Mouse (Mus musculus): ENCODE data around the gene Cdc42se1. TPM values are rescaled to one million over a fixed set of nuclear protein-coding genes. Genes with fewer than 3 reads are reported as not detected.

Cdc42se1 gene
- polyA plus RNA-seq, 1 experiment: 41.6 TPM

- 68% methylated on average over 6 of the region's 6 CpGs for WGBS
- no peak overlapping the region for H3K27ac ChIP-seq (ENCODE audit: insufficient read depth, low read depth, low read length)
- no peaks in the 10 kb centered on the region for H3K27me3 ChIP-seq (ENCODE audit: control insufficient read depth, insufficient read depth, low read length)
- H3K4me3 ChIP-seq (ENCODE audit: low read depth, low read length): no peak overlapping the region
- no peaks in the 10 kb centered on the region for H3K4me1 ChIP-seq (ENCODE audit: control insufficient read depth, insufficient read depth, insufficient read length, low read length)
- TF ChIP-seq CTCF (IDR thresholded peaks at IDR 0.05; ENCODE audit: extremely low read depth, insufficient read length, insufficient replicate concordance, low read depth, low read length): no peak
- no peak for TF ChIP-seq POLR2A (IDR thresholded peaks at IDR 0.05; ENCODE audit: low read depth, low read length)
- H3K36me3 ChIP-seq (ENCODE audit: control insufficient read depth, insufficient read depth, low read length): peaks cover 64% of the 10 kb centered on the region
Measured at GRCm38 (mm10) chr3:95194721-95195135, 33.8 kb upstream of the Cdc42se1 start.

- no peak overlapping the region for H3K27ac ChIP-seq (ENCODE audit: insufficient read depth, low read depth, low read length)
Measured at GRCm38 (mm10) chr3:95195772-95196171, 32.8 kb upstream of the Cdc42se1 start.

DNA sequence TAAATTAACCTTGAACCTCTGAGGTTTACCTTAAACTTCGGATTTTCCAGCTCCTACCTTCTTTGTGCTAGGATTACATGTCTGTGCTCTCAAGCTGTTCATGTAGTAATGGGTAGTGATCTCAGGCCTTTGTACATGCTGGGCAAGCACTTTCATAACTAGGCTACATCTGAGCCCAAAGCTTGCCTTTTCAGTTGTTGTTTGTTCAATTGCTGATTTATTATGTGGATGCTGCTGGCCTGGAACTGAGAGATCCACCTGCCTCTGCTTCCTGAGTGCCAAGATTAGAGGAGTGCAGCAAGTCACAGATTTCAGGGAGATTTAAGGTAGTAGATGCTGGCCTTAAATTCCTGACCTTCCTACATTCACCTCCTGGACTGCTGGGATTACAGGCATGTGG lies 29.4 kb upstream of the Cdc42se1 start:
- 79% methylated on average over 1 of the region's 1 CpGs for WGBS
- no peak overlapping the region for H3K4me3 ChIP-seq (ENCODE audit: low read depth, low read length)
- H3K27ac ChIP-seq (ENCODE audit: insufficient read depth, low read depth, low read length): no peak overlapping the region
- peaks cover 78% of the 10 kb centered on the region for H3K36me3 ChIP-seq (ENCODE audit: control insufficient read depth, insufficient read depth, low read length)
- H3K4me1 ChIP-seq (ENCODE audit: control insufficient read depth, insufficient read depth, insufficient read length, low read length): no peaks in the 10 kb centered on the region
- TF ChIP-seq POLR2A (IDR thresholded peaks at IDR 0.05; ENCODE audit: low read depth, low read length): no peak
- no peak for TF ChIP-seq CTCF (IDR thresholded peaks at IDR 0.05; ENCODE audit: extremely low read depth, insufficient read length, insufficient replicate concordance, low read depth, low read length)
- no peaks in the 10 kb centered on the region for H3K27me3 ChIP-seq (ENCODE audit: control insufficient read depth, insufficient read depth, low read length)

More at GRCm38 (mm10) chr3:95195772-95196171, 32.8 kb upstream of the Cdc42se1 start:
- Histone ChIP-seq H3K36me3 (ENCODE audit: control insufficient read depth, insufficient read depth, low read length) (peaks cover 65% of the 10 kb centered on the region), H3K27me3 (ENCODE audit: control insufficient read depth, insufficient read depth, low read length) (no peaks in the 10 kb centered on the region), H3K4me3 (ENCODE audit: low read depth, low read length) (no peak overlapping the region), H3K4me1 (ENCODE audit: control insufficient read depth, insufficient read depth, insufficient read length, low read length) (no peaks in the 10 kb centered on the region)
- TF ChIP-seq CTCF (IDR thresholded peaks at IDR 0.05; ENCODE audit: extremely low read depth, insufficient read length, insufficient replicate concordance, low read depth, low read length) (no peak), POLR2A (IDR thresholded peaks at IDR 0.05; ENCODE audit: low read depth, low read length) (no peak)
- WGBS: 48% methylated on average over 2 of the region's 2 CpGs

GRCm38 (mm10) chr3:95200132-95200531 lies 28.4 kb upstream of the Cdc42se1 start:
- Histone ChIP-seq H3K27me3 (ENCODE audit: control insufficient read depth, insufficient read depth, low read length) (no peaks in the 10 kb centered on the region), H3K4me3 (ENCODE audit: low read depth, low read length) (no peak overlapping the region), H3K36me3 (ENCODE audit: control insufficient read depth, insufficient read depth, low read length) (peaks cover 78% of the 10 kb centered on the region), H3K4me1 (ENCODE audit: control insufficient read depth, insufficient read depth, insufficient read length, low read length) (no peaks in the 10 kb centered on the region), H3K27ac (ENCODE audit: insufficient read depth, low read depth, low read length) (no peak overlapping the region)
- 85% methylated on average over 7 of the region's 7 CpGs for WGBS
- TF ChIP-seq POLR2A (IDR thresholded peaks at IDR 0.05; ENCODE audit: low read depth, low read length) (no peak), CTCF (IDR thresholded peaks at IDR 0.05; ENCODE audit: extremely low read depth, insufficient read length, insufficient replicate concordance, low read depth, low read length) (no peak)

DNA sequence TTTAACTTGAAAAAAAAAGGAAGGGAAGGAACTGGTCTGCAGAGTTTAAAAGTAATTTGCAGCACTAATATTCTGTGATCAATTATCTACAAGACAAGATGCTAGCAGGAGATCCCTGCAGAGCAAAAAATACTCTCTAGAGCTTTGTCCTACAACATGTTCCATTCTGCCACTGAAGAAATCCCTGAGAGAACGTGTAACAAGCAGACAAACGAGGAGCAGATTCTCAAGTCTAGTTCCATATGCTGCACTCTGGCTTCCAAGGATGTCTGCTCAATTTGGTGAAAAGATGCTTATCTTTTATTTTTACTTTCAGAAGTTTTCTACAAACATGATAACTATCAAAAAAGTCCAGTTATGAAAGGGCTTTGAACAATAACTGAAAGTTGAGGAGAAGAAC lies 28.0 kb upstream of the Cdc42se1 start:
- TF ChIP-seq POLR2A (IDR thresholded peaks at IDR 0.05; ENCODE audit: low read depth, low read length) (no peak), CTCF (IDR thresholded peaks at IDR 0.05; ENCODE audit: extremely low read depth, insufficient read length, insufficient replicate concordance, low read depth, low read length) (no peak)
- H3K27ac ChIP-seq (ENCODE audit: insufficient read depth, low read depth, low read length): no peak overlapping the region
- 90% methylated on average over 2 of the region's 2 CpGs for WGBS

GRCm38 (mm10) chr3:95203880-95204279 lies 24.7 kb upstream of the Cdc42se1 start:
- Histone ChIP-seq H3K4me3 (ENCODE audit: low read depth, low read length) (no peak overlapping the region), H3K36me3 (ENCODE audit: control insufficient read depth, insufficient read depth, low read length) (peaks cover 71% of the 10 kb centered on the region), H3K27me3 (ENCODE audit: control insufficient read depth, insufficient read depth, low read length) (no peaks in the 10 kb centered on the region), H3K27ac (ENCODE audit: insufficient read depth, low read depth, low read length) (no peak overlapping the region), H3K4me1 (ENCODE audit: control insufficient read depth, insufficient read depth, insufficient read length, low read length) (no peaks in the 10 kb centered on the region)
- WGBS: 96% methylated on average over 6 of the region's 6 CpGs
- no peak for TF ChIP-seq POLR2A (IDR thresholded peaks at IDR 0.05; ENCODE audit: low read depth, low read length)
- no peak for TF ChIP-seq CTCF (IDR thresholded peaks at IDR 0.05; ENCODE audit: extremely low read depth, insufficient read length, insufficient replicate concordance, low read depth, low read length)

More for the DNA sequence above, 28.0 kb upstream of the Cdc42se1 start:
- Histone ChIP-seq H3K4me3 (ENCODE audit: low read depth, low read length) (no peak overlapping the region), H3K4me1 (ENCODE audit: control insufficient read depth, insufficient read depth, insufficient read length, low read length) (no peaks in the 10 kb centered on the region), H3K36me3 (ENCODE audit: control insufficient read depth, insufficient read depth, low read length) (peaks cover 79% of the 10 kb centered on the region), H3K27me3 (ENCODE audit: control insufficient read depth, insufficient read depth, low read length) (no peaks in the 10 kb centered on the region)

GRCm38 (mm10) chr3:95208286-95208685 lies 20.2 kb upstream of the Cdc42se1 start:
- H3K36me3 ChIP-seq (ENCODE audit: control insufficient read depth, insufficient read depth, low read length): peaks cover 44% of the 10 kb centered on the region
- no peak for TF ChIP-seq POLR2A (IDR thresholded peaks at IDR 0.05; ENCODE audit: low read depth, low read length)
- no peak for TF ChIP-seq CTCF (IDR thresholded peaks at IDR 0.05; ENCODE audit: extremely low read depth, insufficient read length, insufficient replicate concordance, low read depth, low read length)
- H3K4me1 ChIP-seq (ENCODE audit: control insufficient read depth, insufficient read depth, insufficient read length, low read length): no peaks in the 10 kb centered on the region; the same call in 1 of the 2 replicates
- H3K27me3 ChIP-seq (ENCODE audit: control insufficient read depth, insufficient read depth, low read length): no peaks in the 10 kb centered on the region
- no peak overlapping the region for H3K27ac ChIP-seq (ENCODE audit: insufficient read depth, low read depth, low read length)
- 76% methylated on average over 4 of the region's 4 CpGs for WGBS
- no peak overlapping the region for H3K4me3 ChIP-seq (ENCODE audit: low read depth, low read length)

Measured in small intestine, adult 2 months (tissue).